Mouse (Mus musculus): ENCODE measurements at regions not wholly inside any gene's neighbourhood (a gene's known extent, or its start where the extent isn't known, plus 50 kb on each side); places are given as distances from the start of the nearest gene placed in this dataset.

DNA sequence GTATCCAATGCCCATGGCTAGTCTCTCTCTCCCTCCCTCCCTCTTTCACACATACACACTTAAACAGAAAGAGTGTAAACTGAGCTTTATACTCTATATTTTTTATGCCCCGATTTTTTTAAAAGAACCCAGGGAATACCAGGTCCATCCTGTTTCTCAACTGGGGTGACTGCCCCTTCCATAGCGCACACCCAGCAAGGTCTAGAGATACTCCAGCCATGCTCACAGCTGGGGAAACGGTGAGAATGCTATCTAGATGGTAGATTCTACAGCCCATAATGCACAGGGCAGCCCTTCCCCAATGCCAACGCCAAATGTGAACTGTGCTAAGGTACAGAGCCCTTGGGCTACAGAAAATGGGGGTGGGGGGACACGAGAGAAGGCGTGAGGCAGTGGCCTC is 51.2 kb upstream of the Tln2 start:
- no peak for DNase-seq

DNA sequence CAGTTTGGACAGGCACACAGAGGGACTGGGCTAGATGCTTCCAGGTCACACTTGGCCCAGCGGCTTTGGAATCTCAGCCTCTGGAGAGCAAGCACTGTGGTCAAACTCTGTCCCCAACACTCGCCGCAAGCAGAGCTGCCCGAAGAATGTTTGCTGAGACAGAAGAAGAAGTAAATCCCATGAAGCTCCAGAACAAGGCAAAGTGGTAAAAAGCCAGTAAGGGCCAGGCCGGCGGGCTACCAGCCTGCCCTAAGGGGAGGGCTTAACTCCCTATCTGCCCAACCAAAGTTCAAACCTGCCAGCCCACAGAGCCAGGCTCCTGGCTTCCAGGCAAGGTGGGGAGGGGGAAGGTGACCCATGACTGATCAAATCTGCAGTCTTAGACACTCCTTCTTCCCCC is 52.2 kb upstream of the Tln2 start:
- DNase-seq = no peak

- no peak for DNase-seq
Measured at GRCm38 (mm10) chr9:67612101-67612500, 52.6 kb upstream of the Tln2 start.

DNA sequence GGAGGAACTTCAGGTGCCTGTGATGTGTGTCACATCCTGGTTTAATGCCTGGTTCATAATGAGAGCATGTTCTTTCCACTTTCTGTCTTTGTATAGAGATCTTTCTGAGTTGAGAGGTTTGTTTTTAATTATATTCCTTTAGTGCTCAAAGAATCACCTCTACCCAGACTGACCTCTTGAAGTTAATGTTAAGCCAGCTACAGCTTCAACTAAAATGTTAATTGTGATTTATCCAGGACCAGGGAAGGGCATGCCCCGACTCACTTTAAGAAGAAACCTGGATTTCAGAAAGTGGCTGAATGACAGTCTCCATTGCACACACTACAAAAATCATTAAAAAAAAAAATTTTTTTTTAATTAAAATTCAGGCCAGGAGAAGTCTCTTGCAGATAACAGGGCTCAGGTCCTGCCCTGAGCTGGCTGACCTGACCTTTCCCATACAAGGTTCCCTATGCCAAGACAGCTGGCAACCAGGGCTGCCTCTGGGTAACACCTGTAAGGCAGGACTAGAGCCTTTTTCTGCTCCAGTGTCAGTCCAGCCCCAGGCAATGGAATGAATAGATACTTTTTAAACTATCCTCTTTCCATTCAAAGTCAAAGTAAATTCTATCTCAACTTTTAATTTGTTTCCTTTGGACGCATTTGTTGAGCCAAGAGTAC is 54.7 kb upstream of the Tln2 start:
- DNase-seq = no peak

GRCm38 (mm10) chr9:67616207-67616606 is 56.7 kb upstream of the Tln2 start:
- DNase-seq = no peak

- DNase-seq = no peak
Measured at GRCm38 (mm10) chr9:67617341-67618217, 58.1 kb upstream of the Tln2 start.

- DNase-seq = no peak
Measured at GRCm38 (mm10) chr9:67620945-67621344, 61.4 kb upstream of the Tln2 start.

GRCm38 (mm10) chr9:67627196-67627595 is 67.7 kb upstream of the Tln2 start:
- DNase-seq = no peak

GRCm38 (mm10) chr9:67629624-67630023 is 70.1 kb upstream of the Tln2 start:
- DNase-seq = no peak

GRCm38 (mm10) chr9:67630173-67630572 is 70.7 kb upstream of the Tln2 start:
- no peak for DNase-seq

GRCm38 (mm10) chr9:67631741-67632243 is 72.3 kb upstream of the Tln2 start:
- DNase-seq = no peak

DNA sequence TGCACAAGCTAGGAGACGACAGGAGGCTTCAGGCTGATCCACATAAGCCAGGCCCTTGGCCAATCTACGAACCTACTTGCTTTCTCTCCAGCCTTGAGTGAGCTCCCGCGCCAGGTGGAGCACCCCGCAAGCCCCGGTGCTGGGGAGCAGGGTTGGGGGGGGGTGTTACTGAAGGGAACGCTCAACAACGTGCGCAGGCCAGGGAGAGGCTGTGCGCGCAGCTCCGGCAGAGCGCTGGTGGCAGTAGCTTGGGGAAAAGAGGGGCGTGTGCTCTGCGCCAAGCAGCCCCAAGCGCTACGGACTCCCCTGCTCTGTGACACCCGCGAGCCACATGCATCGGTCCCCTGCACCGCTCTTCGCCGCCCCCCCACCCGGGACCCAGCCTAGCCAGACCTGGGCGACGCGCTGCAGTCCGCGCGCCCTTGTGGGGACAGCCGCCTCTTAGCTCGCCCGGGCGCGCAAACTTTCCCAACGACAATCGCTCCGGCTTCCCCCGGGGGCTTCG is 73.1 kb upstream of the Tln2 start:
- no peak for DNase-seq

- DNase-seq = peak; percentile 13
Measured at GRCm38 (mm10) chr9:67633026-67633741, 73.7 kb upstream of the Tln2 start.

- DNase-seq = peak; percentile 39
Measured at GRCm38 (mm10) chr9:67633761-67634441, 74.4 kb upstream of the Tln2 start.

- no peak for DNase-seq
Measured at GRCm38 (mm10) chr9:67646820-67647219, 87.3 kb upstream of the Tln2 start.

DNA sequence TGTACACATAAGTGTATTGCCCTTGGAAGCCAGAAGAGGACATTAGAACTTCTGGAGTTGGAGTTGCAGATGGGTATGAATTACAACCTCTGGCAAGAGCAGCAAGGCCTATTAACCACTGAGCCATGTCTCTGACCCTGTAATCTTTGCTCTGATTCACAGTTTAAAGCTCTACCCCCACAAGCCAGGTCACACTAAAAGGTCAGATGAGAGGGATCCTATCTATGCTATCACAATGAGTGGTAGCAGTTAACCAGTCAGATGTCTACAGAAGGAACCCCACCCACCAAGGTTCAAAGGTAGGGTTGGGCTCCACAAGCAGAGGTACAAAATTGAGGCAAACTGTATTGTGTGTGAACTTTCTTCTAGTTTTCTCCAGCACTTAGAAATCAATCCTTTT is 94.5 kb upstream of the C2cd4b start:
- DNase-seq = peak; percentile 39

- DNase-seq = peak; percentile 26
Measured at GRCm38 (mm10) chr9:67670261-67671020, 88.8 kb upstream of the C2cd4b start.

GRCm38 (mm10) chr9:67676906-67677305 is 82.3 kb upstream of the C2cd4b start:
- DNase-seq = no peak

DNA sequence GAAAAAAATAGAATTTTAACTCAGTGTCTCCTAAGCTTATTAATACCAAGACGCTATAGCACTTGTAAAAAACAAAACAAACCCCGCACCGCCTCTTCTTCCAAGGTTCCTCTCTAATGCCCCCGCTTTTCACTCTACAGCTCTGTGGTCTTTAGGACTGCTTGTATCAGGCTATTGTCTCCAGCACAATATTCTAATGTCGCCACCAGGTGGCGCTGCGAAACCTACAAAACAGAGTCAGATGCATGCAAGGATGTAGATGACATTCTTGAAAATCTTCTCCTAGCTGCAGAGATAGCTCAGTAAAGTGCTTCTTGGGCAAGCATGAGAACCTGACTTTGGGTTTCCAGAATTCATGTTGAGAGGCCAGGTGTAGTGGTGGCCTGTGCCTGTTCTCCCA is 75.9 kb upstream of the C2cd4b start:
- peak; percentile 34 for DNase-seq

DNA sequence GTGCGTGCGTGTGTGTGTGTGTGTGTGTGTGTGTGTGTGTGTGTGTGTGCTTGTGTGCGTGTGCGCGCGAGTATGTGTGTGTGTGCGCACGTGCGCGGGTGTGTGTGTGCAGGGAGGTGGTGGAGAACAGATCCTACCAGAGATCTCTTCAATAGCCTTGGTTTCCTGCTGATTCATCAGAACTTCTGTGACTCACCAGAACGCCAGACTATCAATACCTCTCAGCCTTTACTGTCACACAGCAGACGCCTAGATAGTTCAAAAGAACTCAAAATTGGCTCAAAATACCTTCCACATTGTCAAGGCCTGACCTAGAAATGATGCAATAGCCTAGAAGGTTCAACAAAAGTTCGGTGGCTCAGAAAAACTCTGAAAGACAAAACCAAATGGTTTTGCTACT is 66.8 kb upstream of the C2cd4b start:
- DNase-seq = peak; percentile 30

DNA sequence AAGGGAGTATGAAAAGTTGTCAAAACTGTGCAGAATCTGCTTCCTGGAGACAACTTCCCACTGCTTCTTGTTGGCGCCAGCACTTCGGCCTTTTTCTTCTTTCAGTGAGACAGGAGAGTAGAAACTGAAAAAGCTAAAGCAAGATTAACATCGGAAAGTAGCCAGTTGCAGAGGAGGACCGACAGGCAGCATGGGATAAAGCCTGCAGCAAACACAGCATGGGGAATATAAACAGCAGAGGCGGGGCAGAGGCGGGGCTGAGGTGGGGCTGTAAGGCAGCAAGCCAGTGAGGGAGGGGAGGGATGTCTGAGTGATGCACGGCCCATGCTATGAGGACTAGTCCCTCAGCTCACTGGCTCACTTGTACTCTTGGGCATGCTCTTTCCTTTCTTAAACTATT is 65.5 kb upstream of the C2cd4b start:
- no peak for DNase-seq

DNA sequence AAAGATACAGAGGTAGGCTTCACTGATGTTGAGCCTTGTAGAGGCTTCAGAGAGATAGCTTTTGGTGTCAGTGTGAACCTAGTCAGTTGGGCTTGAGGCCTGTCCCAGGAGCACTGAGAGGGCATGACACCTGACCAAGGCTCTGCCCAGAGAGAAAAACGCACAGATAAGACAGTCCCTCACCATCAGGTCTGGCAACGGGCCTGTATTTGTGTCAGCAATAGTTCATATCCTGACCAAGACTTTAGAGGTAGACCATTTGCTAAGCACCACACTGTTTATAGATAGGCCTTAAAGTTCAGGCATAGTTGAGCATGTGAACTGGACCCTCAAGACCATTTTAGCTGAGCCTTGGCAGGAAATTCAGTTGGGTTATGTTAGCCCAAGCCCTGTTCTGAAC is 60.4 kb upstream of the C2cd4b start:
- DNase-seq = no peak

Data from adrenal gland, adult 8-10 months (tissue).